16 mouse cellular contexts compared by ENCODE assay signal in genomic region chr16:29204875-29205274, GRCm38 (mm10). TPM values are rescaled to one million over a fixed set of nuclear protein-coding genes. Genes with fewer than 3 reads are reported as not detected.
DNase-seq lines count a peak whose midpoint lies in the region; ATAC-seq lines count a peak whose summit lies in the region.
"Had no signal": no experiment of that assay in that cellular context is flagged by ENCODE, and none has a peak within 500 bp of the region (broad histone marks: within the 10 kb centered on the region; RNA-seq: fewer than 3 reads in every experiment).

No protein-coding gene starts in this region.

- H3K9me3 ChIP-seq in forebrain, embryonic 14.5 days (replicated peaks; ENCODE audit: control insufficient read depth, low read length) = no peaks in the 10 kb centered on the region
- H3K9me3 ChIP-seq in forebrain, embryonic 12.5 days = no peaks in the 10 kb centered on the region
- no peaks in the 10 kb centered on the region for H3K9me3 ChIP-seq in midbrain, embryonic 14.5 days (ENCODE audit: control insufficient read depth, low read length)
- no peaks in the 10 kb centered on the region for H3K9me3 ChIP-seq in midbrain, embryonic 13.5 days
- H3K9me3 ChIP-seq: heart, embryonic 13.5 days had no signal

- peak; percentile 66; the same call in 1 of the 2 replicates for ATAC-seq in forebrain, embryonic 14.5 days
- no peak for ATAC-seq in forebrain, embryonic 12.5 days (ENCODE audit: low FRiP score)
- no peak; the same call in 1 of the 2 replicates for ATAC-seq in midbrain, embryonic 14.5 days (ENCODE audit: low FRiP score, low TSS enrichment)
- no peak for ATAC-seq in midbrain, embryonic 13.5 days

- 64% methylated on average over 7 of the region's 7 CpGs for WGBS in forebrain, embryonic 14.5 days
- 82% methylated on average over 7 of the region's 7 CpGs for WGBS in forebrain, embryonic 12.5 days
- WGBS in midbrain, embryonic 14.5 days = 61% methylated on average over 7 of the region's 7 CpGs
- 64% methylated on average over 7 of the region's 7 CpGs for WGBS in midbrain, embryonic 13.5 days

- H3K36me3 ChIP-seq in forebrain, embryonic 14.5 days (ENCODE audit: control insufficient read depth, insufficient read depth, low read length) = no peaks in the 10 kb centered on the region
- H3K36me3 ChIP-seq in forebrain, embryonic 12.5 days (replicated peaks) = no peaks in the 10 kb centered on the region
- H3K36me3 ChIP-seq in midbrain, embryonic 14.5 days (ENCODE audit: control insufficient read depth, insufficient read depth, low read length) = no peaks in the 10 kb centered on the region
- no peaks in the 10 kb centered on the region for H3K36me3 ChIP-seq in midbrain, embryonic 13.5 days
- H3K36me3 ChIP-seq: heart, embryonic 13.5 days had no signal

- H3K27ac ChIP-seq in forebrain, embryonic 14.5 days (ENCODE audit: low read depth, low read length) = no peak overlapping the region
- no peak overlapping the region for H3K27ac ChIP-seq in forebrain, embryonic 12.5 days
- H3K27ac ChIP-seq in midbrain, embryonic 14.5 days (replicated peaks; ENCODE audit: low read depth, low read length) = 0 out of 2 replicates have a peak overlapping the region, but pooled peaks have one; percentile 15
- H3K27ac ChIP-seq in midbrain, embryonic 13.5 days = no peak overlapping the region
- H3K27ac ChIP-seq: heart, embryonic 13.5 days had no signal

- H3K4me2 ChIP-seq in forebrain, embryonic 14.5 days (ENCODE audit: low read length) = no peak overlapping the region
- no peak overlapping the region for H3K4me2 ChIP-seq in forebrain, embryonic 12.5 days
- no peak overlapping the region for H3K4me2 ChIP-seq in midbrain, embryonic 14.5 days (ENCODE audit: low read length)
- no peak overlapping the region for H3K4me2 ChIP-seq in midbrain, embryonic 13.5 days (replicated peaks)
- H3K4me2 ChIP-seq: heart, embryonic 13.5 days; lung, embryonic 14.5 days had no signal

- DNase-seq in forebrain, embryonic 14.5 days (ENCODE audit: low spot score) = peak; percentile 77
- peak; percentile 81 for DNase-seq in midbrain, embryonic 14.5 days
- DNase-seq in layer of hippocampus, postnatal 36 days = peak; percentile 53 to 61
- DNase-seq in right cerebral cortex, postnatal 14 days = peak; percentile 25
- DNase-seq in heart, adult 8-10 months (ENCODE audit: low spot score) = no peak
- DNase-seq in thymus, postnatal 10 days (ENCODE audit: low spot score in 2 of 2) = no peak
- DNase-seq: cerebellum, adult 2 months; gastrocnemius, postnatal 14 days; lung, embryonic 14.5 days; retina, postnatal 1 day; thymus, postnatal 14 days had no signal

- H3K27me3 ChIP-seq in forebrain, embryonic 14.5 days (replicated peaks; ENCODE audit: control insufficient read depth, insufficient read depth, low read length) = no peaks in the 10 kb centered on the region
- peaks cover 16% of the 10 kb centered on the region for H3K27me3 ChIP-seq in forebrain, embryonic 12.5 days
- H3K27me3 ChIP-seq in midbrain, embryonic 14.5 days (ENCODE audit: control insufficient read depth, insufficient read depth, low read length) = no peaks in the 10 kb centered on the region
- H3K27me3 ChIP-seq in midbrain, embryonic 13.5 days = 0 out of 2 replicates have a peak, but pooled peaks cover 5% of the 10 kb centered on the region

- H3K4me1 ChIP-seq in forebrain, embryonic 14.5 days (ENCODE audit: control insufficient read depth, insufficient read depth, low read length) = no peaks in the 10 kb centered on the region; the same call in 1 of the 2 replicates
- H3K4me1 ChIP-seq in forebrain, embryonic 12.5 days = peaks cover 3% of the 10 kb centered on the region; the same call in 1 of the 2 replicates
- no peaks in the 10 kb centered on the region for H3K4me1 ChIP-seq in midbrain, embryonic 14.5 days (ENCODE audit: control insufficient read depth, insufficient read depth, low read length)
- peaks cover 8% of the 10 kb centered on the region; the same call in 1 of the 2 replicates for H3K4me1 ChIP-seq in midbrain, embryonic 13.5 days (replicated peaks)

- H3K4me3 ChIP-seq in forebrain, embryonic 14.5 days (ENCODE audit: low read depth, low read length) = no peak overlapping the region
- no peak overlapping the region for H3K4me3 ChIP-seq in forebrain, embryonic 12.5 days (replicated peaks)
- no peak overlapping the region for H3K4me3 ChIP-seq in midbrain, embryonic 14.5 days (replicated peaks; ENCODE audit: low read depth, low read length)
- no peak overlapping the region for H3K4me3 ChIP-seq in midbrain, embryonic 13.5 days (replicated peaks)
- H3K4me3 ChIP-seq: erythroblast, embryonic 14.5 days; heart, embryonic 13.5 days had no signal

- H3K9ac ChIP-seq in forebrain, embryonic 14.5 days (ENCODE audit: low read length) = no peak overlapping the region
- no peak overlapping the region for H3K9ac ChIP-seq in forebrain, embryonic 12.5 days
- H3K9ac ChIP-seq in midbrain, embryonic 14.5 days (replicated peaks; ENCODE audit: low read length) = no peak overlapping the region
- no peak overlapping the region for H3K9ac ChIP-seq in midbrain, embryonic 13.5 days (replicated peaks)
- H3K9ac ChIP-seq: heart, embryonic 13.5 days; lung, embryonic 14.5 days had no signal

RNA-seq across cellular contexts. Expression of gene Hrasls, which starts 4.6 kb away (rescaled TPM):
- 3.0 and 3.3 TPM in 2 replicates for polyA plus RNA-seq in forebrain, embryonic 14.5 days (2014; fragmentation: Nextera tagmentation; extraction: Ambion mirVana)
- polyA plus RNA-seq in forebrain, embryonic 12.5 days (2016; fragmentation: Nextera tagmentation; extraction: Ambion mirVana) = 1.3 and 2.0 TPM in 2 replicates
- polyA plus RNA-seq in midbrain, embryonic 14.5 days (2014; fragmentation: Nextera tagmentation; extraction: Ambion mirVana) = 2.5 and 2.8 TPM in 2 replicates
- 1.9 TPM in 2 replicates for polyA plus RNA-seq in midbrain, embryonic 13.5 days (2015; fragmentation: Nextera tagmentation; extraction: Ambion mirVana)
- total RNA-seq in layer of hippocampus, postnatal 36 days (2021) = 10 to 100 TPM; 10.0 to 11.3 TPM
- total RNA-seq in heart, adult 8-10 months (2022) = 10 to 100 TPM; 29.9 to 38.6 (median 31.2) TPM
- total RNA-seq: megakaryocyte, adult 5-6 weeks had no signal
- polyA plus RNA-seq: erythroblast, embryonic 14.5 days had no signal

Comparison
In these comparisons a context has a peak if more than half of its experiments do, and no peak if none do; other contexts are left out.
1. DNase-seq: peak in forebrain, embryonic 14.5 days (single experiment), midbrain, embryonic 14.5 days (single experiment), layer of hippocampus, postnatal 36 days (2 of 2) and right cerebral cortex, postnatal 14 days (single experiment); none in heart, adult 8-10 months (single experiment) and thymus, postnatal 10 days (0 of 2).